Mouse (Mus musculus) heart, embryonic 14.5 days (tissue): ENCODE measurements around the gene Grin2c. TPM values are rescaled to one million over a fixed set of nuclear protein-coding genes. Genes with fewer than 3 reads are reported as not detected.

Experiments
- ATAC-seq: fragments of 200-750 bp; cut with Nextera tagmentation; 2 replicates; pipeline ENCODE4 v1.8.0; 2017; ENCODE audit warnings: low read depth, moderate TSS enrichment; ENCODE audit not compliant: insufficient number of reproducible peaks, insufficient read depth, low FRiP score
- H3K27ac ChIP-seq, 2 experiments: fragments of 200-500 bp in 1 of 2; fragments of 300-500 bp in 1 of 2; sonication (generic) in 1 of 2; replicated peaks in 1 of 2; 2 replicates each; pipeline ENCODE4 v1.5.1; 2012 to 2014; ENCODE audit warnings: low read depth in 2 of 2, low read length in 2 of 2, control low read depth in 1 of 2, mild to moderate bottlenecking in 1 of 2, mixed read lengths in 1 of 2; ENCODE audit not compliant: control insufficient read depth in 1 of 2, insufficient read depth in 1 of 2
- H3K27me3 ChIP-seq: fragments of 300-500 bp; sonication (generic); 2 replicates; pipeline ENCODE4 v1.6.1; 2014; ENCODE audit warnings: mild to moderate bottlenecking, low read length, control low read depth; ENCODE audit not compliant: control insufficient read depth, insufficient read depth
- H3K36me3 ChIP-seq: fragments of 300-500 bp; sonication (generic); 2 replicates; pipeline ENCODE4 v1.6.1; 2014; ENCODE audit warnings: mild to moderate bottlenecking, control low read depth, low read length, mixed read lengths; ENCODE audit not compliant: control insufficient read depth, insufficient read depth
- H3K4me1 ChIP-seq, 2 experiments: fragments of 200-500 bp in 1 of 2; fragments of 300-500 bp in 1 of 2; sonication (generic) in 1 of 2; 2 replicates each; pipeline ENCODE4 v1.6.1; 2012 to 2014; ENCODE audit warnings: low read length in 2 of 2, control low read depth in 1 of 2, mixed read lengths in 1 of 2; ENCODE audit not compliant: control insufficient read depth in 2 of 2, insufficient read depth in 2 of 2
- H3K4me2 ChIP-seq: fragments of 300-500 bp; sonication (generic); 2 replicates; pipeline ENCODE4 v1.6.1; 2014; ENCODE audit warnings: mild to moderate bottlenecking, low read length
- H3K4me3 ChIP-seq, 2 experiments: fragments of 200-500 bp in 1 of 2; fragments of 300-500 bp in 1 of 2; sonication (generic) in 1 of 2; 2 replicates each; pipeline ENCODE4 v1.5.1; 2012 to 2014; ENCODE audit warnings: low read length in 2 of 2, mild to moderate bottlenecking in 2 of 2, control low read depth in 1 of 2, low read depth in 1 of 2, moderate library complexity in 1 of 2; ENCODE audit not compliant: control insufficient read depth in 1 of 2, insufficient read depth in 1 of 2
- H3K9ac ChIP-seq: fragments of 300-500 bp; sonication (generic); 2 replicates; pipeline ENCODE4 v1.6.1; 2014; ENCODE audit warnings: mild to moderate bottlenecking, low read length
- H3K9me3 ChIP-seq: fragments of 300-500 bp; sonication (generic); 2 replicates; pipeline ENCODE4 v1.6.1; 2016; ENCODE audit warnings: low read length, control low read depth; ENCODE audit not compliant: control insufficient read depth
- WGBS: fragments of 180-500 bp; shearing (Covaris S2); extraction: QIAGEN DNeasy Blood & Tissue Kit; methylation state at CpG from one replicate; pipeline ENCODE4 v1.1.7; 2014; 5-methylcytosine and 5-hydroxymethylcytosine counted together
- polyA plus RNA-seq: library from polyadenylated mRNA; unstranded; fragments of >200 nt; fragmentation: Nextera tagmentation; extraction: Ambion mirVana; gene quantifications from 2 replicates; pipeline ENCODE4 v1.2.1, GENCODE M21; 2014

Gene Grin2c
- polyA plus RNA-seq = 0.15 TPM in 1 of 2 replicates, not detected in the other

- H3K9me3 ChIP-seq = no peaks in the 10 kb centered on the region
- 7% methylated on average over 49 of the region's 50 CpGs for WGBS
- ATAC-seq = no peak
- no peak within 1 kb of the TSS for H3K27ac ChIP-seq
- H3K4me1 ChIP-seq = peaks cover 11 to 21% of the 10 kb centered on the region in 2 experiments
- peaks cover 70% of the 10 kb centered on the region for H3K27me3 ChIP-seq
- H3K4me2 ChIP-seq = peak within 1 kb of the TSS; percentile 84
- peaks cover 15% of the 10 kb centered on the region; the same call in 1 of the 2 replicates for H3K36me3 ChIP-seq
- H3K4me3 ChIP-seq = peak within 1 kb of the TSS; percentile 28 to 46
- H3K9ac ChIP-seq = peak within 1 kb of the TSS; percentile 61
Measured at GRCm38 (mm10) chr11:115267061-115267883, at the start of gene Grin2c. Gene Grin2c (minus strand): TSS chr11:115267243.

GRCm38 (mm10) chr11:115314249-115314648 is 47.2 kb upstream of the Grin2c start:
- peaks cover 66% of the 10 kb centered on the region for H3K27me3 ChIP-seq
- 35% methylated on average over 2 of the region's 2 CpGs for WGBS

GRCm38 (mm10) chr11:115308781-115309180 is 41.7 kb upstream of the Grin2c start:
- no peaks in the 10 kb centered on the region for H3K9me3 ChIP-seq
- ATAC-seq = no peak
- peaks cover 6 to 13% of the 10 kb centered on the region in 2 experiments; a peak in 3 of 4 replicates for H3K4me1 ChIP-seq
- H3K27me3 ChIP-seq = peaks cover 12% of the 10 kb centered on the region
- H3K4me3 ChIP-seq = no peak overlapping the region
- H3K36me3 ChIP-seq = no peaks in the 10 kb centered on the region
- WGBS = 57% methylated on average over 1 of the region's 1 CpGs
- no peak overlapping the region for H3K9ac ChIP-seq
- H3K4me2 ChIP-seq = no peak overlapping the region
- H3K27ac ChIP-seq = no peak overlapping the region

More at GRCm38 (mm10) chr11:115314249-115314648, 47.2 kb upstream of the Grin2c start:
- Histone ChIP-seq H3K4me3 (no peak overlapping the region), H3K4me1 (peaks cover 0 to 4% of the 10 kb centered on the region in 2 experiments; a peak in 2 of 4 replicates), H3K9me3 (no peaks in the 10 kb centered on the region), H3K4me2 (no peak overlapping the region), H3K9ac (no peak overlapping the region), H3K27ac (no peak overlapping the region), H3K36me3 (no peaks in the 10 kb centered on the region)
- ATAC-seq = no peak

- no peaks in the 10 kb centered on the region for H3K36me3 ChIP-seq
- H3K27me3 ChIP-seq = 0 out of 2 replicates have a peak, but pooled peaks cover 1% of the 10 kb centered on the region
- no peak for ATAC-seq
- H3K9me3 ChIP-seq = no peaks in the 10 kb centered on the region
- H3K4me2 ChIP-seq = no peak within 1 kb of the TSS
- 49% methylated on average over 8 of the region's 8 CpGs for WGBS
- H3K4me1 ChIP-seq = peaks cover 6 to 13% of the 10 kb centered on the region in 2 experiments; a peak in 3 of 4 replicates
- H3K4me3 ChIP-seq = no peak within 1 kb of the TSS
- H3K9ac ChIP-seq = no peak within 1 kb of the TSS
- no peak within 1 kb of the TSS for H3K27ac ChIP-seq
Measured at GRCm38 (mm10) chr11:115306863-115307262, 39.8 kb upstream of the Grin2c start, which contains the start of gene Otop2. Gene Otop2 (plus strand): TSS chr11:115307163.

GRCm38 (mm10) chr11:115303167-115303566 is 36.1 kb upstream of the Grin2c start:
- peaks cover 0 to 2% of the 10 kb centered on the region in 2 experiments; a peak in 1 of 4 replicates for H3K4me1 ChIP-seq
- H3K9me3 ChIP-seq = no peaks in the 10 kb centered on the region
- no peak overlapping the region for H3K4me2 ChIP-seq
- no peak overlapping the region for H3K27ac ChIP-seq
- no peak overlapping the region for H3K4me3 ChIP-seq
- H3K27me3 ChIP-seq = peaks cover 5% of the 10 kb centered on the region
- no peak for ATAC-seq
- 55% methylated on average over 8 of the region's 8 CpGs for WGBS
- no peaks in the 10 kb centered on the region for H3K36me3 ChIP-seq
- no peak overlapping the region for H3K9ac ChIP-seq

GRCm38 (mm10) chr11:115301351-115301750 is 34.3 kb upstream of the Grin2c start:
- Histone ChIP-seq H3K27me3 (peaks cover 12% of the 10 kb centered on the region), H3K36me3 (no peaks in the 10 kb centered on the region), H3K9ac (no peak overlapping the region), H3K27ac (no peak overlapping the region), H3K4me3 (no peak overlapping the region), H3K9me3 (no peaks in the 10 kb centered on the region), H3K4me1 (peaks cover 2 to 4% of the 10 kb centered on the region in 2 experiments; a peak in 1 of 4 replicates), H3K4me2 (no peak overlapping the region)
- 83% methylated on average over 2 of the region's 2 CpGs for WGBS
- no peak for ATAC-seq

GRCm38 (mm10) chr11:115300745-115301144 is 33.7 kb upstream of the Grin2c start:
- peaks cover 12% of the 10 kb centered on the region for H3K27me3 ChIP-seq
- no peak overlapping the region for H3K4me2 ChIP-seq
- no peaks in the 10 kb centered on the region for H3K9me3 ChIP-seq
- H3K4me3 ChIP-seq = no peak overlapping the region
- no peaks in the 10 kb centered on the region for H3K36me3 ChIP-seq
- no peak overlapping the region for H3K9ac ChIP-seq
- WGBS = 79% methylated on average over 4 of the region's 4 CpGs
- H3K27ac ChIP-seq = no peak overlapping the region
- no peak for ATAC-seq
- peaks cover 2 to 3% of the 10 kb centered on the region in 2 experiments; a peak in 1 of 4 replicates for H3K4me1 ChIP-seq
